Mouse (Mus musculus) olfactory bulb, adult 2 months (tissue): ENCODE measurements at regions not wholly inside any gene's neighbourhood (a gene's known extent, or its start where the extent isn't known, plus 50 kb on each side); places are given as distances from the start of the nearest gene placed in this dataset.

Experiments used
- CTCF ChIP-seq: fragments of 200-500 bp; IDR thresholded peaks from 2 replicates; pipeline ENCODE4 v1.5.1; 2012; ENCODE audit warnings: low read depth, mild to moderate bottlenecking, low read length, moderate library complexity; ENCODE audit not compliant: insufficient read depth
- POLR2A ChIP-seq: fragments of 200-500 bp; IDR thresholded peaks from 2 replicates; pipeline ENCODE4 v1.6.1; 2012; ENCODE audit warnings: mild to moderate bottlenecking, low read depth, low read length, moderate library complexity; ENCODE audit not compliant: insufficient read depth

GRCm38 (mm10) chr3:65477111-65477510 is 51.1 kb upstream of the Tiparp start:
- TF ChIP-seq POLR2A (no peak), CTCF (no peak)
